8 mouse cellular contexts compared by ENCODE assay signal in genomic region chr14:120388818-120389691, GRCm38 (mm10).
DNase-seq lines count a peak whose midpoint lies in the region; ATAC-seq lines count a peak whose summit lies in the region.

No protein-coding gene starts in this region.

- H3K27me3 ChIP-seq in hindbrain, embryonic 10.5 days (ENCODE audit: insufficient read depth, poor library complexity, severe bottlenecking): no peaks in the 10 kb centered on the region
- H3K27me3 ChIP-seq in liver, embryonic 15.5 days: no peaks in the 10 kb centered on the region
- no peaks in the 10 kb centered on the region for H3K27me3 ChIP-seq in stomach, embryonic 14.5 days (ENCODE audit: control insufficient read depth, insufficient read depth, low read length)

- peaks cover 17% of the 10 kb centered on the region for H3K36me3 ChIP-seq in hindbrain, embryonic 10.5 days
- H3K36me3 ChIP-seq in liver, embryonic 15.5 days (replicated peaks): peaks cover 11% of the 10 kb centered on the region
- peaks cover 13% of the 10 kb centered on the region for H3K36me3 ChIP-seq in stomach, embryonic 14.5 days (ENCODE audit: control insufficient read depth, insufficient read depth, low read length)

- 0 out of 2 replicates have a peak, but pooled peaks cover 4% of the 10 kb centered on the region for H3K9me3 ChIP-seq in hindbrain, embryonic 10.5 days
- H3K9me3 ChIP-seq in liver, embryonic 15.5 days (replicated peaks): no peaks in the 10 kb centered on the region
- H3K9me3 ChIP-seq in stomach, embryonic 14.5 days (ENCODE audit: control insufficient read depth, low read depth, low read length): no peaks in the 10 kb centered on the region

- WGBS in hindbrain, embryonic 10.5 days: 7% methylated on average over 38 of the region's 38 CpGs
- 51% methylated on average over 38 of the region's 38 CpGs for WGBS in liver, embryonic 15.5 days (ENCODE audit: insufficient replicate concordance)
- WGBS in stomach, embryonic 14.5 days: 15% methylated on average over 38 of the region's 38 CpGs

- no peak overlapping the region for H3K9ac ChIP-seq in liver, embryonic 15.5 days
- H3K9ac ChIP-seq in stomach, embryonic 14.5 days (replicated peaks; ENCODE audit: low read depth, low read length): no peak overlapping the region

- H3K4me2 ChIP-seq in liver, embryonic 15.5 days: peak overlapping the region; percentile 50
- H3K4me2 ChIP-seq in stomach, embryonic 14.5 days (replicated peaks; ENCODE audit: low read depth, low read length): peak overlapping the region; percentile 13; the same call in 1 of the 2 replicates

- H3K27ac ChIP-seq in hindbrain, embryonic 10.5 days: peak overlapping the region; percentile 83
- no peak overlapping the region for H3K27ac ChIP-seq in liver, embryonic 15.5 days (replicated peaks)
- H3K27ac ChIP-seq in stomach, embryonic 14.5 days (ENCODE audit: low read length): peak overlapping the region; percentile 33; the same call in 1 of the 2 replicates

- peak overlapping the region; percentile 51 for H3K4me3 ChIP-seq in hindbrain, embryonic 10.5 days
- H3K4me3 ChIP-seq in liver, embryonic 15.5 days (replicated peaks): 0 out of 2 replicates have a peak overlapping the region, but pooled peaks have one; percentile 5
- no peak overlapping the region for H3K4me3 ChIP-seq in stomach, embryonic 14.5 days (ENCODE audit: low read depth, low read length)

- peak; percentile 42 to 61 for DNase-seq in left cerebral cortex, adult 18-20 months (ENCODE audit: low spot score in 2 of 2)
- no peak for DNase-seq in left cerebral cortex, adult 11 months (ENCODE audit: low spot score)
- peak; percentile 42 to 44 for DNase-seq in cerebellum, postnatal 14 days
- DNase-seq in hindbrain, embryonic 10.5 days (ENCODE audit: low spot score): peak; percentile 47
- DNase-seq in ovary, adult 18-20 months (ENCODE audit: low spot score): no peak
- DNase-seq in urinary bladder, postnatal 36 days (ENCODE audit: low spot score in 2 of 2): no peak

- peaks cover 11% of the 10 kb centered on the region for H3K4me1 ChIP-seq in hindbrain, embryonic 10.5 days (replicated peaks)
- peaks cover 3% of the 10 kb centered on the region; the same call in 1 of the 2 replicates for H3K4me1 ChIP-seq in liver, embryonic 15.5 days (replicated peaks)
- 0 out of 2 replicates have a peak, but pooled peaks cover 4% of the 10 kb centered on the region for H3K4me1 ChIP-seq in stomach, embryonic 14.5 days (ENCODE audit: control insufficient read depth, insufficient read depth, low read length)

- ATAC-seq in liver, embryonic 15.5 days (ENCODE audit: insufficient read depth): peak; percentile 18; the same call in 1 of the 2 replicates
- ATAC-seq in stomach, embryonic 14.5 days (ENCODE audit: insufficient number of reproducible peaks, insufficient read depth, low FRiP score, low read depth): 0 out of 2 replicates have a peak, but pooled peaks have one; percentile 44

Comparison
In these comparisons a context has a peak if more than half of its experiments do, and no peak if none do; other contexts are left out.
1. DNase-seq: peak in left cerebral cortex, adult 18-20 months (2 of 2), cerebellum, postnatal 14 days (2 of 2) and hindbrain, embryonic 10.5 days (single experiment); none in left cerebral cortex, adult 11 months (single experiment), ovary, adult 18-20 months (single experiment) and urinary bladder, postnatal 36 days (0 of 2).